Mouse (Mus musculus) testis, adult 2 months (tissue): Measurements from ENCODE around the gene Serpina16. TPM values are rescaled to one million over a fixed set of nuclear protein-coding genes. Genes with fewer than 3 reads are reported as not detected.

Source experiments
- H3K27ac ChIP-seq: fragments of 200-500 bp; 2 replicates; pipeline ENCODE4 v1.5.1; 2012; ENCODE audit warnings: low read depth, low read length; ENCODE audit not compliant: control insufficient read depth, insufficient read depth
- H3K27me3 ChIP-seq: fragments of 200-500 bp; 2 replicates; pipeline ENCODE4 v1.6.1; 2012; ENCODE audit warnings: mild to moderate bottlenecking, low read length, moderate library complexity; ENCODE audit not compliant: control insufficient read depth, insufficient read depth
- H3K36me3 ChIP-seq: fragments of 200-500 bp; 2 replicates; pipeline ENCODE4 v1.6.1; 2012; ENCODE audit warnings: mild to moderate bottlenecking, low read length; ENCODE audit not compliant: control insufficient read depth, insufficient read depth
- H3K4me1 ChIP-seq: fragments of 200-500 bp; 2 replicates; pipeline ENCODE4 v1.6.1; 2012; ENCODE audit warnings: low read length; ENCODE audit not compliant: control insufficient read depth, insufficient read depth
- H3K4me3 ChIP-seq: fragments of 200-500 bp; 2 replicates; pipeline ENCODE4 v1.5.1; 2012; ENCODE audit warnings: low read depth, mild to moderate bottlenecking, low read length, moderate library complexity, mixed read lengths; ENCODE audit not compliant: control insufficient read depth
- CTCF ChIP-seq: fragments of 200-500 bp; IDR thresholded peaks from 2 replicates; pipeline ENCODE4 v1.5.1; 2012; ENCODE audit warnings: low read depth, mild to moderate bottlenecking, inconsistent platforms, low read length, moderate library complexity; ENCODE audit not compliant: control insufficient read depth, insufficient read depth, insufficient replicate concordance
- POLR2A ChIP-seq: fragments of 200-500 bp; IDR thresholded peaks from 2 replicates; pipeline ENCODE4 v1.6.1; 2012; ENCODE audit warnings: low read depth, mild to moderate bottlenecking, inconsistent platforms, low read length, moderate library complexity; ENCODE audit not compliant: control insufficient read depth
- polyA plus RNA-seq: library from polyadenylated mRNA; depleted of rRNA; stranded (reverse); fragments of >200 nt; gene quantifications from 2 replicates; pipeline ENCODE4 v1.2.3, GENCODE M21; 2012

Serpina16 gene
- polyA plus RNA-seq, 1 experiment, result 0.16 TPM

GRCm38 (mm10) chr12:103657991-103658390 is 17.9 kb downstream of the Serpina16 start:
- Histone ChIP-seq H3K4me3 (no peak overlapping the region), H3K27ac (no peak overlapping the region), H3K27me3 (no peaks in the 10 kb centered on the region), H3K36me3 (no peaks in the 10 kb centered on the region), H3K4me1 (no peaks in the 10 kb centered on the region)
- no peak for TF ChIP-seq CTCF
- TF ChIP-seq POLR2A, result no peak

GRCm38 (mm10) chr12:103656848-103657626 is 18.9 kb downstream of the Serpina16 start, which contains the start of gene Serpina6:
Gene Serpina6 (minus strand): TSS chr12:103657212.
- Histone ChIP-seq H3K36me3 (no peaks in the 10 kb centered on the region), H3K27ac (no peak within 1 kb of the TSS), H3K27me3 (no peaks in the 10 kb centered on the region), H3K4me1 (no peaks in the 10 kb centered on the region), H3K4me3 (no peak within 1 kb of the TSS)
- TF ChIP-seq CTCF, result no peak
- no peak for TF ChIP-seq POLR2A

GRCm38 (mm10) chr12:103655123-103656044 is 20.6 kb downstream of the Serpina16 start:
- no peak overlapping the region for H3K27ac ChIP-seq
- no peaks in the 10 kb centered on the region for H3K27me3 ChIP-seq
- no peaks in the 10 kb centered on the region for H3K4me1 ChIP-seq
- no peaks in the 10 kb centered on the region for H3K36me3 ChIP-seq
- H3K4me3 ChIP-seq, result no peak overlapping the region
- no peak for TF ChIP-seq POLR2A
- TF ChIP-seq CTCF, result no peak

- H3K36me3 ChIP-seq, result no peaks in the 10 kb centered on the region
- no peak overlapping the region for H3K4me3 ChIP-seq
- H3K27ac ChIP-seq, result no peak overlapping the region
- no peak for TF ChIP-seq CTCF
- TF ChIP-seq POLR2A, result no peak
- no peaks in the 10 kb centered on the region for H3K4me1 ChIP-seq
- H3K27me3 ChIP-seq, result no peaks in the 10 kb centered on the region
Measured at GRCm38 (mm10) chr12:103653836-103654235, 22.1 kb downstream of the Serpina16 start.

- Histone ChIP-seq H3K27ac (no peak overlapping the region), H3K36me3 (no peaks in the 10 kb centered on the region), H3K4me1 (no peaks in the 10 kb centered on the region), H3K4me3 (no peak overlapping the region), H3K27me3 (no peaks in the 10 kb centered on the region)
- no peak for TF ChIP-seq POLR2A
Measured at GRCm38 (mm10) chr12:103646314-103646713, 29.6 kb downstream of the Serpina16 start.

GRCm38 (mm10) chr12:103644601-103645000 is 31.3 kb downstream of the Serpina16 start:
- no peaks in the 10 kb centered on the region for H3K36me3 ChIP-seq
- TF ChIP-seq CTCF, result no peak
- TF ChIP-seq POLR2A, result no peak
- peaks cover 3% of the 10 kb centered on the region for H3K4me1 ChIP-seq
- no peak overlapping the region for H3K27ac ChIP-seq
- H3K4me3 ChIP-seq, result no peak overlapping the region
- no peaks in the 10 kb centered on the region for H3K27me3 ChIP-seq

- no peak for TF ChIP-seq CTCF
- no peak for TF ChIP-seq POLR2A
- H3K4me3 ChIP-seq, result no peak overlapping the region
- H3K36me3 ChIP-seq, result no peaks in the 10 kb centered on the region
- peaks cover 4% of the 10 kb centered on the region for H3K4me1 ChIP-seq
- no peak overlapping the region for H3K27ac ChIP-seq
- H3K27me3 ChIP-seq, result no peaks in the 10 kb centered on the region
Measured at GRCm38 (mm10) chr12:103643818-103644217, 32.1 kb downstream of the Serpina16 start.
